Mouse (Mus musculus): Measurements from ENCODE around the gene Layn.

Layn gene

DNA sequence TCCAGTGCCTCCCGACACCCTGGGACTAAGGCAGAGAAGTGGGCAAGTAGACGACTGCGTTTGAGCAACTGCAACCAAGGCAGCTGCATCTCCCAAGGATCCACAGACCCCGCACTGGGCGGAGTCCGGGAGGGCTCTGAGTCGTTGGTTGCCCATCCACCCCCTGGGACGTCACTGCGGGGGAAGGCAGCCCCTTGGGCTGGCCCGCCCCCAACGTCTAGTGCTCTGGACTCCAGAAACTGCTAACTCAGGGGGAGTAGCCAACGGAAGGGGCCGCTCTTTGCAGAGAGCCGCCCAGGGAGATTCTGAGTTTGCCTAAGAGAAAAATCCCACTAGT is at the start of gene Layn:
Gene Layn (minus strand): TSS at position 116 of the 337 bp plus-strand sequence.
- DNase-seq (ENCODE audit: inconsistent age in 2 of 2, low spot score in 1 of 2) = peak; percentile 84 to 86

DNA sequence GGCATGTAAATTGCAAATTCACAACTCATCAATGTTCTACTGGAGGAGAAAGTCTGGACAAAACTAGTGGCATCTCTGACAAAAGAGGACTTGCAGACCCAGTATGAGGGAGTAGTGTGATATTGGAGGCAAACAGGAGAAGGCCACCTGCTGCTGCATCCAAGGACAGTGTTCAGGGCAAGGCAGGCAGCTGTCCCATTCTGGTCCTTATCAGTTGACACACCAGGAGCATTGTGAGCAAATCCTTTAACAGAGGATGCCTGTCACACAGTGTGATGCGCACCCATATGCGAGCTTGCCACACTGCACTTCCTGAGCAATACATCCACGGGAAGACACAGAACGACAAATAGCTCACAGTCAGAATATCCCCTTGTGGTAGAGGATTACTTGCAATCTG is 37.9 kb upstream of the Layn start:
- DNase-seq (ENCODE audit: inconsistent age in 2 of 2, low spot score in 1 of 2) = no peak

DNA sequence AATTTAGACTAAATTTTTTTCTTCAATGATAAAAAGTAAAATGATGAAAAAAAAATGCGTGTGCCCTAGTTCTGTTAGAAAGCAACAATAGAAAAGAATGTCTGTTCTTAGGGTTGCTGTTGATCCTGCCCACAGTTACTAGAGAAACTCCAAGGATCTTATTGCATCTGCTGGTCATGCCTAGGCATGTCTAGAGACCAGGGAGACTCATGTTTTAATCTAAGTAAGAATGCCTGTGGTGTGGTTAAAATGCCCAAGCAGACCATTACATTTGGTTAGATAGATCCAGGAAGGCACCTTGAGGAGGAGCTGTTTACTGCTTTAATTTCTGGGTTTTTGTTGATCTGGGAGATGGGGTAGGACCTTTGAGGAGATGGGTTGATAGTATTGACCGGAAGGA is 28.9 kb upstream of the Layn start:
- DNase-seq (ENCODE audit: inconsistent age in 2 of 2, low spot score in 1 of 2) = peak in 1 of 2 experiments; percentile 27

DNA sequence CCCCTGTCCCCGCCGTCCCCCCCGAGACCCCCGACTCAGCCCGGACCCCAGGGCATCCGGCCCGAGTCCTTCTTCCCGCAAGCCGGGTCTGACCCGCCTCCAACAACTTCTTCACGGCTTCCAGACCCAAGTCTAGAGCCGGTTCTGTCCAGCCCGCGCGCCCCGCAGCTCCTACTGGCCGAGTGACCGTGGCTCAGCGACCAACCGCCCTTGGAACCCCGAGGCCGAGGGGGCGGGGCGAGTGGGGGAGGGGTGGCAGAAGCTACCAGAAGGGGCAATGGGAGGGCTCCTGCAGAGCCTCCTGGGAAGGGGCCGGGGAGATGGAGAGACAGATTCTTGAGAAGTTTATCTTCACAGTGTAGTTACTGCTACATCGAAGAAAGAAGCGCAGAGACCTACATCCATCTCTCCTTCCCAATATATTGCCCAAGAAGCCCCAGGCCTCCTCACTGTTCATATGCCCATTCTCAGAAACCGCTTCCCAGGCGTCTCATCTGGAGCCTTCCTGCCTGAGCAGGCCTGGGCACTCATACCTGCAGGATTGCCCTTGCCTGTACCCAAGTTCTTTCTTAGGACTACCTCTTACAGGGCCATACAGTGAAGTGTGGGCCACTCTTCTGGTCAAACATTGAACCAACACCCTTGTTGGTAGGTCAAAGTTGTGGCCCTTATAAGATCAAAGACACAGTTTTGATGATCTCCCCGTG is 27.1 kb upstream of the Layn start:
- DNase-seq (ENCODE audit: inconsistent age in 2 of 2, low spot score in 1 of 2) = peak; percentile 61 to 86

DNA sequence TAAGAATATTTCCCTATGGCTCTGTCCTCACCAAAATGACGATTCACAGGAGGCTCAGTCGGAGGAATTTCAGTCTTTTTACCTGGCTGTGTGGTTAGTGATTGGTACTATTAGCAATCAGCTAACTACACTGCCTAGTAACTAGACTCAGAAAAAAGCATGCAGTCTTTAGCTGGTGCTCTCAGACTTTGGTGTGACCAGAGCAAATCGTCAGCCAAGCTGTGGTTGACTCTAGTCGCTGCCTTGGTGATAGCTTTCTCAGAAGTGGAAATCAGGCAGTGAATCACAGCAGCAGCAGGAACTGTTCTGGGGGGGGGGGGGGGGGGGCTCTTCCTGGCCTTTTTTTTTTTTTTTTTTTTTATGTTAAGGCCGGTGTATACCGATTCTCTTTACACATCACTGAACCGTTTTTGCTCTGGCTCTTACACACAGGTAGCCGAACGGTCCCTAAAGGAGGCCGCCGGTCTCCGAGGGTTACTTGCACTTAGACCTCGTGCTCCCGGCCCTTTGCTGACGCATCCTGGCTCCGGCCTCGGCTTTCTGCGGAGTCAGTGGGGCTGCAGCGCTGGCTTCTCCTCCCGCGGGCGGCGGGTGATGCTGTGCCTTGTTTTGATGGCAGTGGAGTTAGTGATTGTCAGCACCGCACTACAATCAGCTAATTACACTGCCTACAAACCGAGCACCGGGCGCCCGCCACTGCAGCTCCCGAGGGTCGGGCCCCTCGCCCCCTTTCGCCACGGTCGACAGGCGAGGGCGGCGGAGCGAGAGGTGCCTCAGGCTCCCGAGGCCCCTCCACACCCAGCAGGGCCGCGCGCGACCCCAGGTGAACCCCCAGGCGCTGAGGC is 26.3 kb upstream of the Layn start:
- peak; percentile 79 to 92 for DNase-seq (ENCODE audit: inconsistent age in 2 of 2, low spot score in 1 of 2)

DNA sequence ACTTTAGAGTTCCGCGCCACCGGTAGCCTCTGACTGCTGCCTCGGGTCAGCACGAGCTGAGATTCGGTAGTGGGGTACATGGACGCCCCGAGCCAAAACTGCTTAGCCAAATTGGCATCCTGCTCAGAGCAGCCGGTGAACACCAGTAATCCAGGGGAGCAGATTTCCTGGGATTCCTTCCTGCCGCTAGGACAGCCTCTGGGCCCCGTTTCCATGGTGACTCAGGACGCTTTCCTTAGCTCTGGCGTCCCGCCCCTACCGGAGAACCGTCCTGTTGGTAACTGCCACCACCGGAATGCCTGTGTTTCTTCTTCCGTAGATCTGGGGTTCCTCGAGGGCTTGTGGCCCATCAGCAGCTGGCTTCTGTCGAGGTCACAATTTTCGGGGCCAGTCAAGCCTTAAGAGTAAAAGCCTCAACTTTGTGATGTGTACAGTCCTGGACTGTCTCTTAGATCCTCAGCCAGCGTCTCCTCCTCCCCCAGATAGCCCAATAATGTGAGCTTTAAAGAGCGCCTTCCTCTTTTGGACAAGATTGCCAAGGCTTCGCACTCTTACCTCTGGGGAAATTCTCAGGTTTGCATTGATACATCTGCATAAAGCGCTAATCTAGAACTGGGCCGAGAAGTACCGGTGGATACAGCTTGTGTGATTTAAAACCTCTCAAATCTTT is 25.0 kb upstream of the Layn start, which contains the start of gene 4833427G06Rik:
Gene 4833427G06Rik (minus strand): TSS at position 323 of the 670 bp plus-strand sequence.
- peak; percentile 76 to 92 for DNase-seq (ENCODE audit: inconsistent age in 2 of 2, low spot score in 1 of 2)

DNA sequence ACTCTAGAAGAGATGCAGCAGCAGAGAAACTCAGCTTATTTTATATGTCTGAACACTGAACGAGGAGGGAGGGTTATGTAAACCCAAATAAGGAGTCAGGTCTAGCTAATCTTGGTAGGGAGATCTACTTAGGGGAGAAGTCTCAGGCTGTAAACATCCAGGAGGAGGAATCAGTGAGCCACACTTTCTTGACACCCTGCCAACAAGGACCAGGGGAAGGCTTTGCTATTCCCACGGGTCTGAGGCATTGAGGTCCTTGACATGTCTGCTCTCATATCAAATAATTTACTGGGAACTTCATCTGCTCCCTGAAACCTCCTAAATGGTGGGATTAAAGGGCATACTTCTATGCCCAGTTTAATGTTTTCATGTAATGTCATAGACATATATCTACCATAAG is 19.4 kb upstream of the Layn start:
- DNase-seq (ENCODE audit: inconsistent age in 2 of 2, low spot score in 1 of 2) = peak; percentile 69 to 86

DNA sequence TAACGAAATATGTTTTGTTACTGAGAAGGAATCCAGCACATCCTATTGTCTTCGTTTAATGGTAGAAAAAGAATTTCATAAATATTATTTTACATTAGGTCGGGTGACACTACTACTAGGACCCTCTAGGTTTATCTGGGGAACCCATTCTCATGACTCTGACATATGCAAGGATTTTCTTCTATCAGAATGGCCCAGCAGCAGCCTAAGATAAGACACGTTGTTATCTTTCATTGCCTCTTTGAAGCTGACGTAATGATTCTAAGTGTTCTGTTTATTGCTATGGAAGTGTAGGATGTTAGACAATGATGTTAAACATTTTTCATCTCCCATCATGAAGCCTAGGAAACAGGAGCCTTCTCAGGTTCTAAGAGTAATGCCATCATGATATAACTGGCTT is 16.8 kb upstream of the Layn start:
- DNase-seq (ENCODE audit: inconsistent age in 2 of 2, low spot score in 1 of 2) = no peak

DNA sequence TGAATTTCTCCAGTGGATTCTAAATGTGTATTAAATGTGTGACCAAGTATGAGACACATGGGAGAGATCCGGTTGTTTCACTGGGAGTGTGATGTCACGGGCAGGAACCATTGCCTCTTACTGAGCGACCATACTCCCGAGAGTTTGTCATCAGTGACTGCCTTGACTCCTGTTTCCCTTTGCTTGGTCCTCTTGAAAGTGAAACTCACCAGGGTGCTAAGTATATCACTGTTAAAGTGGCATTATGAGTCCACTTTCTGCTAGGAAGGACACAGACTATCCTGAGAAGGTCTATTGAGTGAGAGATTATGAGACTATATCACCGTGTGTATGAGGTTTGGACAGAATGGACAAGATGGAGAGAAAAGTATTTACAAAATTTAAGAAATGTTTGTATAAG is 4.7 kb upstream of the Layn start:
- DNase-seq (ENCODE audit: inconsistent age in 2 of 2, low spot score in 1 of 2) = no peak

DNA sequence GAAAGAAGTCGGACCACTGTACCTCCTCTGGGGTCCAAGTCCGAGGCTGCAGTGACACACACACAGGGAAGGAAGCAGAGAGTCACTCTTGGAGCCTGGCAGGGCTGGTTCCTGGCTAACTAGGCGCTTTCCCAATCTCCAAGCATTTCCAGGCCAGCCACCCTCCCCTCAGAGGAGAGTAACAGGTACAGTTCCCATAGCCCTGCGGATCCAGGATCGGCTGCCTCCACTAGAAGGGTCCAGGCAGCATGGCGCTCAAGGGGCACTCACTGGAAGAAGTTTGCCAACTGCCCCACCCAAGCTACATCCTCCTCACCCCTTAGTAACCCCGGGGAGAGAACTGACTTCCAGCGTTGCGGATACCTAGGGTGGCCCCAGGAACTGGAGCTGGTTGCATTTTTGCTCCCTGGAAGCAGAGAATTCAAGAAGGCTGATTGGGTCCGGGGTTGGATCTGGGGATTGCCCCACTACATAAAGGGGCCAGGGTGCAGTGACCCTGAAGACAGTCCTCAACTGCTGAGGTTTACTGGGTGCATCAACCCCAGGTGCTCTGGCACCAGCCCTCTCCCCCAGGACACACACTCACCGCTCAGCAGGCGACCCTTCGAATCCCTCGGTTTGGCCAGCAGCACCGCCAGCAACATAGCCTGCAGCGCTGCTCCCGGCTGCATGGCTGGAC is 455 bp downstream of the Layn start:
- DNase-seq (ENCODE audit: inconsistent age in 2 of 2, low spot score in 1 of 2) = peak in 1 of 2 experiments; percentile 58

DNA sequence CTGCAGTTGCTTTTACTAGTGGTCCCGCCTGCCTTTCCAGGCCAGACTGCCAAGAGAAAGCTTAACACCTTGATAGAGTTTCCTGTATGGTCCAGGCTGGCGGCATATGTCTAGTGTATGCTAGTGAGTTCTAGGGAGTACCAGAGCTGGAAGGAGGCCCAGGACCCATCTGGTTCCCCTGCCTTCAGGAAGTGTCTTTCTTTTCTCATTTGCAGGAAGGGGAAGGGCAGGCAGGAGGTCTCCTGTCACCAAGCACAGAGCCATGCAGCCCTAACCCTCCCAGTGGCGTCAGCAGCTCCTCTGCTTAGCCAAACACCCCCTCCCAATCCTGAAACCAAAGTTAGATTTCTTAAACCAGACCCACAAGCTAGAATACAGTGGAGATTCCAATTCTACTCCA is 1.1 kb downstream of the Layn start:
- peak; percentile 20 to 42 for DNase-seq (ENCODE audit: inconsistent age in 2 of 2, low spot score in 1 of 2)

DNA sequence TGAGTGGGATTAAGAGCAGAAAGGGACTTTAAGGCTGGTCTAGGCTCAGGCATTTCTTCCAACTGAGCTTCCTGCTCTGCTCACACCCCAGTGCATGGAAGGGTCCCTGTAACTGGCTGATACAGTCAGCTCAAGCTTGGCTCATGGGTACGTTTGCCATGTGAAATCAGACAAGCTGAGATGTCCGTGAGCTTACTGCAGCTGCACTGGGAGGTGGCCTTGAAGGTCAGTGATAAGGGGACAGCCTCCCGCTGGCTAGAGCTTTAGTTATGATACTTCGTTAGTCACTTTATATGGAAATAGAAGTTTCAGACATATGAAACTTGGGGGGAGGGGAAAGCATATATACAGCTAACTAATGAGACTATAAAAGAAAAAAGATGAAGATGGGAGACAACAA is 6.1 kb downstream of the Layn start:
- peak; percentile 54 to 74 for DNase-seq (ENCODE audit: inconsistent age in 2 of 2, low spot score in 1 of 2)

DNA sequence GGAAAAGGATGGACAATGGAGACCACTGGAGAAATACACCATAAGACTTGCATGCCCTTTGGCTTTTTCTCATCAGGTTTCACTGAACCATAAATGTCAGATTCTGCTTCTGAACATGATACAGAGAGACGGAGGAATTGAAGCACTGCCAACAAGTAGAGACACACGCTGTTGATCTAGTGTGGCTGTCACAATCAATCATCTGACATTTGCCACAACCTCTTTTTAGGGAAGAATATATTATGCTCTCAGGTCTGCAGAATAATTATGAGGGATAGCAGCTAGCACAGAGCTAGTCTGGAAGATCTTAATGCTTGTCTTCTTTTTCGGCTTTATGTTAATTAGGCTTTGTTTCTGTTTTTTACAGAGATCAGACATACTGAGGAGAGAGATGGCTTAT is 8.7 kb downstream of the Layn start:
- DNase-seq (ENCODE audit: inconsistent age in 2 of 2, low spot score in 1 of 2) = peak in 1 of 2 experiments; percentile 42

DNA sequence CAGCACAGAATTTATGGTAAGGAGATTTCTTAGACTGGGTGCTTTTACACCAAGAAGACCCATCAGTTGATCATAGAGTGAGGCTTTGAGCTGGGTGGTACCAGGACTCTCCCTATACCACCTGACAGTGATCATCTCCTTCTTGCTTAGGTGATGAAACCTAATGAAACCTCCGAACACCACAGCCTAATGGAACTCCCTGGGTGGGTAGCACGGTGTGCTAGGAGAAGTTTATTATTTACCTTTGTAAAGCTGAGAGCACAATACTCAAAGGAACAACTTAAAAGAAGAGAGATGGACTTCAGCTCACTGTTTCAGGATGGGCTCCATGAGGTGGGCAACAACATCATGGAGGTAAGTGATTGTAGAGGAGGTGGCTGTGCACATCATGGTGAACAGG is 16.3 kb downstream of the Layn start, which contains the start of gene Btg4:
Gene Btg4 (plus strand): TSS at position 301 of the 400 bp plus-strand sequence.
- no peak for DNase-seq (ENCODE audit: inconsistent age in 2 of 2, low spot score in 1 of 2)

DNA sequence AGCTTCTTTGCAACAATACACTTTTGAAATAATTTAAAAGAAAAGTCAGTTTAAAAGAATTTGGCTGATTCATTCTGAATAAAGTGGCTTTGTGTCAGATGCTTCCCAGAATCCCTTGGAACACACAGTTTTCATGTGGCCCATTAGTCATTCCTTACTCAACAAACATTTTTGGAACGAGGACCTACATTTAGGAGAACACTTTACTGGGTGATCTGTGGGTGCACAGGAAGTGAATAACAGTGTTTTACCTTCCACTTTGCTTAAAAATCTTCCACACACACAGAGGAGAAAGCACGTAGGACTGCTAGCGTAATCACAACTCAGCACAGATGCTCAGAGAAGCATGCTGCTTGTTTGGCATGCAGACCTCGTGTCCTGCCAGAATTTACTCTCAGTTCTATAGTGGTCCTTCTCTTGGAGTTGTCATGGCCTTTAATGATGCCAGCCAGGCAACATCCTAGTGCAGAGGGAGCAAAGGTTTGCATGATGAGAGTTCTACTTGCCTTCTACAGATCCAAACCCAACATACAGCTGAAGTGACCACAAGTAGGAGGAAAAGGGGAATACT is 17.9 kb downstream of the Layn start:
- DNase-seq (ENCODE audit: inconsistent age in 2 of 2, low spot score in 1 of 2) = peak; percentile 11 to 71

DNA sequence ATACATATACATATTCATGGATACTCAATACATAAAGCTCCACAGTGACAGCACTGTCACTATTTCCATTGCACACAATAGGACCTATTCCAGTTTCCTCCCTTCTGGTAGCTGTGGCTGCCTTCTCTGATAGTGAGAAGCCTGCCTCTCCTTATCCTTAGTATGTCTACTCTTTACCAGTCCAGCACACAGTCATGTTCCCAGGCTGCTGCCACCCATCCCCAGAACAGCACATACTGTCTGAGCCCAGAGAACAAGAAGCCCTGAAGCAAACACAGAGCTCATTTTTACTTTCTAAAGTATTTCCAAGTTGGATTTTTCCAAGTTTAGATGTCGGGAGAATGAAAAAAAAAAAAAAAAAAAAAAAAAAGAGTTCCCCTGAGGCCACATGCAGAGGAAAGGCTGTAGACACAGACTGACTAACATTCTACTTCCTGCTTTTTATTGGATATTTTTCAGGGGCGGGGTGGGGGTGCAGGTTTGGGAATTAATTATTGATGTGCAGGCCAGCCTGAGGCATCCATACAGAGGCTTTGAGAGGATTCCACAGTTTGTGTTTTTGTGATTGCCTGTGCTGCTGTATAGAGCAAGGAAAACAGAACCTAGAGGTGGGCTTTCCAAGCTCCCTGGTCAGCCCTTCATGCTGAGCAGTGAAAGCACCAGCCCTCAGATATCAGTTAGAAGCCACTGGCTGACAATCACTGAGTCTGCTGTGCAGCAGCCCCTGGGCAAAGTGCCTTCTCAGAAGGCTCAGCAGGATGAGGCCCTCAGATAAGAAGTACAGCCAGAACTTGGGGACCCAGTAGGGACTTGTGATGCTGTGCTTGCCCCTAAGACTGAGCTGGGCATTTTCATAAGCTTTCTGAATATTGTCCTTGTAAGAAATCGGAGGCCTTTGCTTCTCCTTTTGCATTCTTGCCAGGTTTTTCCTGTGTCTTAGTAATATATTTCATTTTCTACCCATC is 20.3 kb downstream of the Layn start:
- DNase-seq (ENCODE audit: inconsistent age in 2 of 2, low spot score in 1 of 2) = no peak

DNA sequence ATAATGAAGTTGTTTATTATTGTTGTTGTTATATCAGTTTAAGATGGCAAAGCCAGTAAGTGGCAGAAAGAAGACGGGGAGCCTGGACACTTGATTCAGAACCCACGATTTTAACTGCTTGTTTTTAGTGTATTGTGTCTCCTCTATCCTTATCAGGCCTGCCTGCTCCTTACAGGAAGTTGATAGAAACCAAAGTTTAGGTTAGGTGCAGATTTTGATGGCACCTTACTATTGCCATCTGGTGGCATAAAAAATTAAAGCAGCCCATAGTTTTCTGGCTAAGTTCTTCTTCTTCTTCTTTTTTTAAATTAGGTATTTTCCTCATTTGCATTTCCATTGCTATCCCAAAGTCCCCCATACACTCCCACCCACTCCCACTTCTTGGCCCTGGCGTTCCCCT is 24.7 kb downstream of the Layn start:
- DNase-seq (ENCODE audit: inconsistent age in 2 of 2, low spot score in 1 of 2) = peak in 1 of 2 experiments; percentile 60

DNA sequence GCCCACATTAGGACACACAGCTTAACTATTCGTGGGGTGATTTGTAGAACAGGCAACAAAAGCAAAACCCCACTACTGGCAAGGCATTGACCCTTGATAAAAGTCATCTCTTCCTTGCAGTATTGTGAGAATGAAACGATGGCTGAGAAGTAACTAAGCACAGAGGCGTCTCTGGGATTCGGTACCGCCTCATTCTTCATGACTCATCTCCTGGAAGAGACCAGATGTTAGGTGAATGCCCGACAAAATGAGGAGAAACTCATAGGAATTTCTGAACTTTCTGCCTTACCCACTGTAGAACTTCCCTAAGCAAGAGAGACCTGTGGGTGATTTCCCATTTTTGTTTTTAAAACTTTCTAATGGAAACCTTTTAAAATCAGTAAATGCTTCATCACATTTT is 34.8 kb downstream of the Layn start:
- DNase-seq (ENCODE audit: inconsistent age in 2 of 2, low spot score in 1 of 2) = no peak

DNA sequence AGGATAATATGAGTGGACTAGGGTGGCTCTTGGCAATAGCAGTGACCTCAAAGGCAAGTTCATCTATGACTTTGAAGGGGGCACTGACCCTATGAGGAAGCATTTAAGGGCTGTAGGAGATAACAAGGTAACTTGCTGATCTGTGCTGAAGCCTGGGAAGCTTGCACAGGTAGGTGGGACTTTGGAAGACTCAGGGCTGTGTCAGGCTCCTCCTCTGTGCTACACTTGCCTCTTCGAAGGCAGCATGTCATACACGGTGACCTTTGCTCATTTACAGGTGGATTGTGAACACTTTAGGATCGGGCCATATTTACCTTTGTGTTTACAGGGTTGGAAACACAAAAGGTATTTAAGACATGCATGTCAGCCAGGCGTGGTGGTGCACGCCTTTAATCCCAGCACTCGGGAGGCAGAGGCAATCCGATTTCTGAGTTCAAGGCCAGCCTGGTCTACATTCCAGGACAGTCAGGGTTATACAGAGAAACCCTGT is 35.4 kb downstream of the Layn start:
- DNase-seq (ENCODE audit: inconsistent age in 2 of 2, low spot score in 1 of 2) = no peak

All from adrenal gland, adult (tissue).